Mouse (Mus musculus) gastrocnemius, postnatal 25 days (tissue): ENCODE results near the gene Tufm. TPM values are rescaled to one million over a fixed set of nuclear protein-coding genes. Genes with fewer than 3 reads are reported as not detected.

Experiments used
- DNase-seq: peaks from one replicate; pipeline ENCODE4 v3.0.0; 2022
- long read RNA-seq, 2 experiments: library from polyadenylated mRNA; stranded (forward); transcript quantifications; one replicate each; pipeline ENCODE4 v2.0.0; 2021
- total RNA-seq, 2 experiments: library from RNA; stranded (reverse); gene quantifications; 1 replicate in 1 of 2; 2 replicates in 1 of 2; pipeline ENCODE4 v1.2.3; 2021

Gene Tufm
- 100 to 1,000 TPM; 131 to 139 TPM for total RNA-seq
- long read RNA-seq, experiment 1, transcript Tufm-201 (10 exons, 1,679 nt) = major isoform, 83 of 98 reads
- long read RNA-seq, experiment 1, partial matches to known transcripts = 15 of 98 reads
- long read RNA-seq, experiment 1, other reads (novel, unspliced or antisense) = 0 of 98 reads
- long read RNA-seq, experiment 2, transcript Tufm-201 (10 exons, 1,679 nt) = major isoform, 90 of 101 reads
- long read RNA-seq, experiment 2, partial matches to known transcripts = 11 of 101 reads
- long read RNA-seq, experiment 2, other reads (novel, unspliced or antisense) = 0 of 101 reads

GRCm38 (mm10) chr7:126487052-126487483, at the start of gene Tufm:
Gene Tufm, plus strand, starts transcription at chr7:126487361.
- DNase-seq = peak; percentile 96

- no peak for DNase-seq
Measured at GRCm38 (mm10) chr7:126440134-126440533, 47.0 kb upstream of the Tufm start.

GRCm38 (mm10) chr7:126443997-126444396, 43.2 kb upstream of the Tufm start:
- DNase-seq = no peak

GRCm38 (mm10) chr7:126444536-126444935, 42.6 kb upstream of the Tufm start:
- DNase-seq = no peak

GRCm38 (mm10) chr7:126445104-126445815, 41.9 kb upstream of the Tufm start:
- DNase-seq = no peak

GRCm38 (mm10) chr7:126446217-126446616, 40.9 kb upstream of the Tufm start:
- no peak for DNase-seq

GRCm38 (mm10) chr7:126448481-126448880, 38.7 kb upstream of the Tufm start:
- no peak for DNase-seq

- no peak for DNase-seq
Measured at GRCm38 (mm10) chr7:126449991-126450390, 37.2 kb upstream of the Tufm start.

- DNase-seq = no peak
Measured at GRCm38 (mm10) chr7:126450641-126451040, 36.5 kb upstream of the Tufm start.

GRCm38 (mm10) chr7:126452244-126452643, 34.9 kb upstream of the Tufm start:
- DNase-seq = no peak

GRCm38 (mm10) chr7:126453861-126454260, 33.3 kb upstream of the Tufm start:
- no peak for DNase-seq

GRCm38 (mm10) chr7:126455242-126455641, 31.9 kb upstream of the Tufm start:
- no peak for DNase-seq

GRCm38 (mm10) chr7:126456382-126457266, 30.5 kb upstream of the Tufm start:
- no peak for DNase-seq

GRCm38 (mm10) chr7:126458225-126458624, 28.9 kb upstream of the Tufm start:
- no peak for DNase-seq

- peak; percentile 81 for DNase-seq
Measured at GRCm38 (mm10) chr7:126458844-126459618, 28.1 kb upstream of the Tufm start.

- DNase-seq = no peak
Measured at GRCm38 (mm10) chr7:126460623-126461399, 26.4 kb upstream of the Tufm start.

- no peak for DNase-seq
Measured at GRCm38 (mm10) chr7:126461626-126462025, 25.5 kb upstream of the Tufm start.

- peak; percentile 90 for DNase-seq
Measured at GRCm38 (mm10) chr7:126463004-126463403, 24.2 kb upstream of the Tufm start, which contains the start of gene Atp2a1. Gene Atp2a1, minus strand, starts transcription at chr7:126463108.

- peak; percentile 77 for DNase-seq
Measured at GRCm38 (mm10) chr7:126463547-126463946, 23.6 kb upstream of the Tufm start.

GRCm38 (mm10) chr7:126464121-126464520, 23.0 kb upstream of the Tufm start:
- DNase-seq = peak; percentile 85

GRCm38 (mm10) chr7:126464836-126465235, 22.3 kb upstream of the Tufm start:
- DNase-seq = peak; percentile 86
